Mouse (Mus musculus): ENCODE data around the gene Sc5d.

DNA sequence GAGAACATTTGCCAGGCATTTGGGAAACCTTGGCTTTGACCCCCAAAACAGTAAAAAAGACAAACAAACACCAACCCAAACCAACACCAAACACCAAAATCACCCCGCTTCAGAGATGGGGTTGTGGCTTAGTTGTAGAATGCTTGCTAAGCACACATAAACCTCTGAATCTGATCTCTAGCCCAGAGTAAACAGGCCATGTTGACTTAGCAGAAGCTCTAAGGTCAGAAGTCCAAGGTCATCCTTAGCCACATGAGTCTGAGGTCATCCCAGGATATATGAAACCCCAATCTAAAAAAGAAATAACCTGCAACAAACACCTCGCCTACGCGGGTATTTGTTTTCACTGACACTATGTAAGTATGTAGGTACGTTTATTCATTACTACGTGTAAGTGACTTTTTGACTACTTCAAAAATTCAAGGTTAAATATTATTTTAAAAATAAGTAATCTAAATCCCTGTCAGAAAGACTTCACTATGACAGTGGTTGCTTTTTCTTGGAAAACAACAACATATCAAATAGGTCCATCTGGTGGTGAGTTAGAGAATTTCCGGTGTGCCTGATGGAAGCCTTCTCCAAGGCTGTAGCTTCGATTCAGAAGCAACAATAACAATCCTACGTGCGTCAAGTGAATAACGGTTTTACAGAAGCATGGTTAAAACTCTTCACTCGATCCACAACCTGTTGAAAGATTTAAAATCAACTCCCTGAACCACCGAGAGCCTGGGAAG is 11.1 kb upstream of the Sc5d start:
- TF ChIP-seq CTCF (IDR thresholded peaks at IDR 0.05; ENCODE audit: low read depth) (peak; percentile 43; the same call in 1 of the 2 replicates), EP300 (IDR thresholded peaks at IDR 0.05; ENCODE audit: low read depth) (no peak)

Measured in heart, postnatal 0 days (tissue).